Mouse (Mus musculus): ENCODE measurements at regions not wholly inside any gene's neighbourhood (a gene's known extent, or its start where the extent isn't known, plus 50 kb on each side); places are given as distances from the start of the nearest gene placed in this dataset.

DNA sequence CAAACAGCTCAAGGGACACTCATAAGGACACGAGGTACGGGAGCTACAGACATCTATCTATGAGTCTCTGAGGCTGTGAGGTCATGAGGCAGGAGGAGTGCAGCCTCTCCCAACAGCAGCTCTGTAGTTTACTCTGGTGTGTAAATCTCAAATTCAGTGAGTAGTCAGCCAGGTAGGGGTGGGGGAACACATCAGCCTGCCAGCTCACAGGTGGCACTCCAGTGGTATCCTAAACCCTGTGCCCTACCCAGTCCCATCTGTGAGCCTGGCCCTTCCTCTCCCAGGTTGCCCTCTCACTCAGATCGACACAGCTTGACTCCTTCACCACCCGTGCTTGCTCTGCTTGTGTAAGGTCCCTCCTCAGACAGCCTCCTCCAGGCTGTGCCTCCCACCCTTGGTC, 202.2 kb downstream of the Sipa1l2 start:
- DNase-seq, result no peak

DNA sequence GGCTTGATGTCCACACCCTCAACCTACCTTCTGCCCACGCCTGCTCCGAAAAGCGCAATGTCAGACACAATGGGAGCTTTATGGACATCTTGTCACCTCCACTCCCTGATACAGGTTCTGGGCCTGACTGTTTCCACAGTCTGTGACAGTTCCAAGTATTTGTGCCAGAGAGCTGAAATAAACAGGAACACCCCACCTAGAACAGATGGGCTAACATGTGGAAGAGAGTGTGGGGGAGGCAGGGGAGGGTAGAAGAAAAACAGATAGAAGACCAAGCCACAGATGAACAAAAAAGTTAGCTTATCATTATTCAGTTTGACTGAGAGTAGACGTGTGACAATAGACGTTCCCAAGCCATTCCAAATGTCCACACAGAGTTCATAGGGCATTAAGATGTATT, 204.6 kb downstream of the Sipa1l2 start:
- no peak for DNase-seq

DNA sequence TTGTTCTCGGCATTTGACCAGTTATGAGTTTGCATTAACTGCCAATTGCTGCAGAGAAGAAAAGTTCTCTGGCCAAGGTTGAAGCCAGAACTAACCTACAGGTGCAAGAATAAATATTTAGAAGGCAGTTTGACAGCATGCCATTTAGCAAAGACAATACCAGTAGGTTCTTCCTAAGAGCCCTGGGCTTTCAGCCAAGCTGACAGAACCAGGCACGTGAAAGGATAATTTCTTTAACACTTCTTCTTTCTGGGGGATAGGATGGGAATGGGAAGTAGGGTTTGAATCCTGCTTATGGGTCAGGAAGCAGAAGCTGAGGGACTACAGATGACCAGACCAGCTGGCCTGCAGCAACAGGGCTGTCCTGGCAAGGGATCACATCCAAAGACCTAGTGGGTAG, 210.2 kb downstream of the Sipa1l2 start:
- DNase-seq, result no peak

DNA sequence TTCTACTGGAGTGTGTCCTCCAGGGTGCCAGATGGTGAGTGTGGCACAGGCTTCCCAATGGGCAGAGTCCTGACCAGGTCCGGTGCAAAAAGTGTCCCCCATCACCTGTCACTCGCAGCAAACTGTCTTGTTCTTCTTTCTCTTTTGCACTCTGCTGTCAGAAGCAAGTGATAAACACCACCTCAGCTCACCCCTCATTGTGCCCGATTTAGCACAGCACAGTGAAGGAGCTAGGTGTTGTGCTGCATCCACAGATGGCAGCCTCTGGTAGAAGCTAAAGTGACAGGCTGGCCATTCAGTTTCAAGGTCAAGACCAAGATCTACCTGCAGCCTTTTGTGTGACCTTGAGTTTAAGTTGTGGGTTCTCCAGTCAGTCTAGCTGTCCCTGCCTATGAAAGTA, 211.8 kb downstream of the Sipa1l2 start:
- DNase-seq, result no peak

DNA sequence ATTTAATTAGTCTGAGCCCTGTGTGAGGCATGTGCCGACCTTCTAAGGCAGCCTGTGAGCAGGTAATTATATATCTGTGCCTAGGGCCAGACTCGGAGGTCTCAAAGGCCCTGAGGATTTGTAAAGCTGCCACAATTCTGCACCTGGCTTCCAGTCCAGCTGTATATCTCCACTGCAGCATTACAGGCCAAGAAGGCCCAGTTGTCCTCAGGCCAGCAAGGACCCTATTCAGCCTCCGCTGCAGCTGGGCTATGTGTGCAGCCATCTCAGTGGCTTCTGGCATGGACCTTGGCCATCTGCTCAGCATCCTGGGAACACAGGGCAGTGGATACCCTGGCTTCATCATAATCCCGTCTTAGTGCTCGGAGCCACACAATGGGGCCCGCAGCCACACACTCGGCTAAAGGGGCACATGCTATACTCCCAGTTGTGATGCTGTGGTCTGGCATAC, 214.5 kb downstream of the Sipa1l2 start:
- DNase-seq, result no peak

DNA sequence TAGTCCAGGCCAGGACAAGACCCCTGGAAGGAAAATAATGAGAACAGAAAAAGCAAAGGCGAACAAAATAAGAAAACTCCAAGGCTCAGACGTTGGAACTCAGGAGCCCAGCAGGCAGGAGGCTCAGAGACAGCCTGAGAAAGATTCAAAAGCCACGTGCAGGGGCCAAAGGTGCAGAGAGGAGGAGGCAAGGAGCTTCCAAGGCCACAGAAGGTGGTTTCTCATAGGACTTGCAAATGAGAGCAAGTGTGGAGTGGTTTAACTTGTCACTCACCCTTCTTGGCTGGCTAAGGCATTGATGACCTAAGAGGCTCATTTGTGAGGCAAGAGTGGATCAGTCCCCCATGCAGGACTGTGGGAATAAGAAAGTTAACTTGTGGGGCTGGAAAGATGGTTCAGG, 217.3 kb downstream of the Sipa1l2 start:
- DNase-seq, result no peak

DNA sequence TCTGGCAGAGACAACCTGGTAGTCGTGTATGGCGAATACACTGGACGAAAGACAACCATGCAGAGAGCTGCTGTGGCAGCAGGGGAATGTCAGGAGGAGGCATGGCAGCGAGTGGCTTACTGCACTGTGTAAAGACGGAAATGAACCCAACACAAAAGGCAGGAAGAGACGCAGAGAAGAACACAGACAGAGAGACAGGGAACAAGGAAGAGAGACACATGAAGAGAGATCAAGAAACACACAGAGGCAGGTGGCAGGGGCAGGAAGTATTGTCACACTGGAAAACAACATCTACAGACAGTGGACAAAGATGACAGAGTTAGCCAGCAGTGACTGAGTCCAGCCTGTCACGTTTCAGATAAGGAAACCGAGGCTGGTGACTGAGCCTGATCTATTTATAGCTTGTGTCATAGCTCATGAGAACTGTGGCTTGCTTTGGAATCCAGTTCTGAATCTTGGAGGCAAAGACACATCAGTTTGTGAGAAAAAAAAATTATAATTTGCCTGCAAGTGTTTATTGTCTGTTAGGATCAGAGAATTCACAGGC, 218.0 kb downstream of the Sipa1l2 start:
- no peak for DNase-seq

DNA sequence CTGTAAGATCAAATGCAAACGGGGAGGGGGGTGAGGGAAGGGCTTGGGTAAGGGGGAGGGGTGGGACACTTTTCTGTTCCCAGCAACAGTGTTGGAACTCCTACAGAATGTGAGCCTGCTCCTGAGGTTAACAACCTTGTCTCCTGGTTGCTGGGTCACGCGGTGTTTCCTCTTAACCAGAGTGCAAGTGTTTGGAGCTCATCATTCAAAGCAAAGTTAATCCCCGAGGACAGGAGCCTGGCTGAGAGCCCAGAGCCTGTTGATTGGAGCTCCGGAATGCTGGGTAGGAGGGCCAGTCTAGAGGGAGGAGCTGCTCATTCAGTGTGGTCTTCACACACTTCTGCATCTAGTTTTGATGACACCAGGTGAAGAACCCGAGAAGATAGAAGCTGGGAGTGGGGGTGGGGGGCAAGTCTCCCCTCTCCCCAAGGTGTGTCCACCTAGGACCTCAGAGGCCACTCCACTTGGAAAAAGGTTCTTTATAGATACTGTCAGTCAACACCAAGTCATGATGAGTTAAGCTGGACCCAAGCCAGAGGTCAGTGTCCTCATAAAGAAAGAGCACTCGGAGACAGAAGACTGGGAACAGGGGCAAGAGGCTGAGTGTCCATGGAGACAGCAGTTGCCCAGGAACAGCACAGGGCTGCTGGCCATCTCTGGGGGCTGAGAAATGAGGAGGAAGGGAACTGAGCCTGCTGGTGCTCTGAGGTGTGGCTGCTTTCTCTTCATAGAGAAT, 220.2 kb downstream of the Sipa1l2 start:
- peak; percentile 49 for DNase-seq

DNA sequence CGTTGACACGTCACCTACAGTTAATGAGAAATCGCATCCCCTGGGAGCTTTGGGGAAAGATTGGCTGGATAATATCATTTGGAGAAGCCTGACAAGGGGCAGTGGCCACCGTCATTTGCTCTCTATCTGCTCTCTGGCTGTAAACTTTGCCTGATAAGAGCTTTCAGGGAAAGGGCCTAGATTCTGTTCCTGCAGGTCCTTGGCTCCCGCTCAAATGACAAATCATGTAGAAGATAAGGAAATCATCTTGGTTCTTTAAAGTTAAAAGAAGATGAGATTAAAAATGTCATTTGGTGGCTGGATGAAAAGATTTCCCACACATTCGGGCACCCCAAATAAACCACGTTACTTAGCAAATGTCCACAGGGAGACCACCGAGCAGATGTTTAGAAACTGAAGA, 223.4 kb downstream of the Sipa1l2 start:
- no peak for DNase-seq

DNA sequence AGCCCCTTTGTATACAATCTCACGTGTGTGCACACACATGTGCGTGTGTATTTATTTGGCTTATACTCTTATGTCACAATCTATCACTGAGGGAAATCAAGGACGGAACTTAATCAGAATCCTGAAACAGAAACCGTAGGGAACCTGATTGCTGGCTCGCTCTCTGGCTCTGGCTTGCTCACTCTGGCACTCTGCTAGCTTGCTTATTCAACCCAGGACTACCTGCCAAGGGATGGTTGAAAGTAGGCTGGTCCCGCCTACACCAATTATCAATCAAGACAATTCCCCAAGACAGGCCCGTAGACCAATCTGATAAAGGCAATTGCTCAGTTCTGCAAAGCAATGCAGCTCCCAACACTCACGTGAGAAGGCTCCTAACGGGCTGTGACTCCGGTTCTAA, 224.0 kb downstream of the Sipa1l2 start:
- no peak for DNase-seq

DNA sequence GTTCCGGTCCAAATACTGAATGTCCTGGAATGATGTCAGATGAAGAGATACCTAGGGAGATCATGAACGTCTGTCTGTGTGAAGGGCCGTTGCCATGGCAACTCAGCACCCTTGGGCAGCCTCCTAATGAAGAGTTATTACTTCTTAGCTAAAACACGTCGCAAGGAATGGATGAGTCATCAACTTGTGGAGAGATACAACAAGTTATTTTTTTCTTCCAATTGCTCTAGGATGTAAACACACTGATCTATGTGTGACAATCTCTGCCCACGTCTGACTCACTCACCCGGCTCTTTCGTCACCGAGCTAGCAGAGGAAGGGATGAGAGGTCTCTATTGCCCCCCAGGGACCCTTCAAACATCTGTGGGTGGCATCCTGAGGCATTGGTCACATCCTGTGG, 225.7 kb downstream of the Sipa1l2 start:
- DNase-seq, result no peak

DNA sequence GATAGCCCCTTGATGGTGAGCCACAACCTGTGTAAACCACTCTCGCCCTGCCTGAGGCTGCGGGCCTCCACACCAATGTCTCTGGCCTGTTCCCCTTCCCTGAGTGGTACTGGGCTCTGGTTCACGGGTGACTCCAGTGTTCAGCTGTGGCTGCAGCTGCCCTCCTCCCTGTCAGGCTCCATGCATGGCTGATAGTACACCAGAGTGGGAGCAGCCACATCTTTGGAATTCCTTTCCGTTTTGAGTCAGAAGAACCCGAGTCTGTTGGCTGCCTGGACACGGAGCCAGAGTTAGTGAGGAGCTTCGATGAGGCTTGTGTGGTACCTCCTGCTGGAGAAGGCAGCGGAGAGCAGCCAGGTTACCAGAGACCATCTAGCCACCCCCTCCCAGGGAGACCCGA, 227.1 kb downstream of the Sipa1l2 start:
- no peak for DNase-seq

DNA sequence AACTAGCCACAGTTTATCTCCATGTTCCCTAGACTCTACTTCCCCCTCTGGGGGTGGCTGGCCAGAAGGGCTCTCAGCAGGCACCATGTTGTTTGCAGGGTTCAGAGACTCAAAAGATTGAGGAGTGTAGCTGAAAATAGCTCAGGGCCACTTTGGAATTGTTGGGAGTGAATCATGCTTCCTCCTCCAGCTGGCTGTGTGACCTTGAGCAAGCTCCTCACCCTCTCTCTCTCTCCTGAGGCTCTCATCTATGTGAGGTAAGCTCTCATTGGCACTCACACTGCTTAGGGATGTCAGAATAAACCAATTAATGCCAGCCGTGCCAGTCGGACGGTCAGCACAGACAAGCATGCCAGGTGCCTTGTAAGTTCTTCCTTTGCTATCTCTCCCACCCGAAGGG, 228.0 kb downstream of the Sipa1l2 start:
- no peak for DNase-seq

DNA sequence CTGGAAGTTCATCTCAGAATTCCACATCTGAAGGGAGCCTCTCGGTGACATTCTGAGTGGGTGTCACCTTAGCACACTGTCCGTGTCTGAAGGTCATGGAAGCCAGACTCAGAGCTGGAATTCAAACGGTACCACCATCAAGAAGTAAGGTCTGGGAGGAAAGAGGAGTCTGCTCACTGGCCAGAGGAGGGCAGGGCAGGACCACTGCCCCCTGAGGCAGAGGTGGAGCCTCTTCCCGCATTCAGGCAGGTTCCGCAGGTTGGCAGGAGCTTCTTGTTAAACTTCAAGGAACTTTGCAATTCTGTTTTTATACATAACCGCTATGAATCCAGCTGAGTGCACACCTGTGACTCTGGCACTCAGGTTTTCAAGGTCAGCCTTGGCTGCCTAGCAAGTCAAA, 231.4 kb downstream of the Sipa1l2 start:
- peak; percentile 13 for DNase-seq

DNA sequence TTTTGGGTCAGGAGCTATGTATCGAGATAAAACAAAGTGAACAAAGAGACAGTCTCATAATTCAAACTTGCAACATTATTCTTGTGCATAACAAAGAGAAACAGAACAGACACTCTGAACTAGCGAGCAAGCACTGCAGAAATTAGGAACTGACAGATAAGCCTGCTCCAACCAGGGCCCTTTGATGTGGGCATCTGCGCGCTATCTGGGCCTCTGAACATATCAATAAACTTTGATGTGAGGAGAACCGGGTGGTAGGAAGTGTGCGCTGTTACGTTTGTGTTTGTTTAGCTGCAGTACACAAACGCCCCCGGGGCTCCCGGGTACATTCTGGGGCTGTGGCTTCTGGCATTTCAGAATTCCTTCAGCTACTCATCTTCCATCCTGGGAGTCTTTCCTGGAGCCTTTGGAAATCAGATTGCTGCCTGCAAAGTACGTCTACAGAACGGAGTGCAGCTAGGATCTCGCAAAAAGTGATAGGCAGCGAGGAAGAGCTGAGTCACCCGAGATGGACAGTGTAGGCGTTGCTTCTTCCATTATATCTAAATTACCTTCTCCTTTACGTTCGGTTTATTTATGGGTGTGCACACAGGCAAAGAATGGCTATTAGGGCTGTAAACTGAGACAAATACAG, 232.0 kb downstream of the Sipa1l2 start:
- DNase-seq, result peak; percentile 9

DNA sequence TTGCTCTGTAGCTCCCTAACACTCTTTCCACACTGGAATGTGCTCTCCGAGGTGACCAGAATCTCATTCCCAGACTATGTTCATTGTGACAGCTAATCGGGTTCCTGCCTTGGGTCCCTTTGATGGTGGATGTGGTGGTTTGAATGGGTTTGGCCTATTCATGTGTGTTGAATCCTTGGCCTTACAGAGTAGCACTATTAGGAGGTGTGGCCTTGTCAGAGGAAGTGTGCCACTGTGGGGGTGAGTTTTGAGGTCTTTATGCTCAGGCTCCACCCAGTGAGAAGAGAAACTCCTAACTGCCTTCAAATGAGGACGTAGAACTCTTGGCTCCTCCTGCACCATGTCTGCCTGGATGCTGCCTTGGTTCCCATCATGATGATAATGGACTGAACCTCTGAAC, 232.8 kb downstream of the Sipa1l2 start:
- DNase-seq, result no peak

DNA sequence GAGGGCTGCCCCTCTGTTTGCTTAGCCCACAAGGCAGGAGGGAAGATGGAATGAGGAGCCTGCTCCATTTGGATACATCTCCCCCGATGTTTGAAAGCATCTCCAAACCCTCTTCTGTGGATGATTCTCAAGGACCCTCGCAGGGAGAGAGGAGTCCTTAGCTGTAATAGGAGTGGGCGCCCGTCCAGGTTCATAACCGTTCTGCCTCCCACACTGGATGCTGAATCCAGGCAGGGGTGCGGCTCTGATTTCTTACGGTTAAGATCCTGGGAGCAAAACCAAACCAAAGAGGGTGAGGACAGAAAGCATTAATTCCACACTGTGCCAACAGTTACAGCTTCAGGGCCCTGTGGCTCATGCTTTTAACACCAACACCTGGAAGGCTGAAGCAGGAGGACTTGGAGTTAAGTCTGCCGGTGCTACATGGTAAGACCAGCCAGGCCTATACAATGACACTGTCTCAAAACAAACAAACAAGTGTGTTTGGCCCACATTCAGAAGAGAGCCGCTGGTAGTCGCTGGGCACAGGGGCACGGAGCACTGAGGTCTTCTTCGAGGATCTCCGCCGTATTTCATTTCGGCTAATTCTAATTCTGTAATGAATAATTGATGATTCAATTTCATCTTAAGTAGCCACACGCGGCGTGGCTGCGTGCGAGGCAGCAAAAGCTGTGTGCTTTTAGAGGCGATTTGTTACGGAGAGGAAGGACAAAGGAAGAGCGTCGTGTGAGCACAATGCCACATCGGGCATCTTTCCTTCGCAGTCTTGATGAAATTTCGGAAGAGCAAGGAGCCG, 233.8 kb downstream of the Sipa1l2 start:
- no peak for DNase-seq

DNA sequence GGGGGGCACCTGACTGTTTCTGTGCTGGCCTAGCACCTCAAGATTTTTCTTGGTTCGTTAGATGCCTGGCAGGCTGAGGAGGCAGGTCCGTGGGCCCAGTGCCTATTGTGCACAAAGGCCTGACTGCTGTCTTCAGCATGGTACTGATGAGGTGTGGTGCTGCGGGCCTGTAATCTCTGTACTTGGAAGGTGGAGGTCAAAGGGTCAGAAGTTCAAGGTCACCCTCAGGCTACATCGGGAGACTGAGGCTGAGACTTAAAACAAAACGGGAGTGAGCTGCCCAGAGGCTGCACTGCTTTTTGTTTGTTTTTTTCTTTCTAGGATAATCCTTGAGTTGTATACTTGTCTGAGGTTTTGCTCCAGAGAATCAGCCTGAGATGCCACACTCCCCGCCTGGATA, 234.4 kb downstream of the Sipa1l2 start:
- no peak for DNase-seq

DNA sequence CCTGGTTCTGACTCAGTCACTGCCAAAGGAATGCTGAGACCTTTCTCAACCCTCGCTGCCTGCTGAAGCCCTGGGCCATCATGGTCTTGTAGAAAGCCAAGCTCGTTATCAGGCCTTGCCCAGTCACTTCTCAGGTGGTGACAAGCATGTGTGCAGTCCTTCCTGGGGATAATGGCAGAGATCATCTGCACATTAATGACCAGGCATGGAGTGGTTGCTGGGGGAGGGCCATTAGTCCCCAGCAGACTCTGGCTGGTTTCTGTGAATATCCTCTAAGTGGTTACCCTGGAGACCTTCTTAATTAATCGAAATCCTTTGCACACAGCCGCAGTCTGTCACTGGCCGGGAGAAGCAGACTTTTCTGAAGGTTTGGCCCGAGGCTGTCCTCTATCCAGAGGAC, 239.0 kb downstream of the Sipa1l2 start:
- no peak for DNase-seq

DNA sequence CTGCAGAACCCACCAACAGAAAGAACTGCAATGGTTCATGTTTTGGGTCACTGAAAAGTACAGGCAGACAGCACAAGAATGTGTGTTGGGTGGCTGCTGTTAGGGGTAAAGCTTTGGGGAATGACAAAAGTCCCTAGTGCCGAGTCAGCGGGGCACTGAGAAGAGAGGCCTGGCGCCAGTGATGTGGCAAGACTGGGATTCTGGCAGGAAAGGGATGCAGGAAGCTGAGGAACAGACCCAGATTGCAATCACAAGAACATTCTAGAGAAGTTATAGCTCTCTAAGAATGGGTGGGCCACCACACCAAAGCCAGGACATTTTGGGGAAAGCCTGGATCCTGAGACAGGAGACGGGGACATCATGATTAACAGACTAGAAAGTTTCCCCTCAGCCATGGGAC, 241.0 kb downstream of the Sipa1l2 start:
- DNase-seq, result no peak

DNA sequence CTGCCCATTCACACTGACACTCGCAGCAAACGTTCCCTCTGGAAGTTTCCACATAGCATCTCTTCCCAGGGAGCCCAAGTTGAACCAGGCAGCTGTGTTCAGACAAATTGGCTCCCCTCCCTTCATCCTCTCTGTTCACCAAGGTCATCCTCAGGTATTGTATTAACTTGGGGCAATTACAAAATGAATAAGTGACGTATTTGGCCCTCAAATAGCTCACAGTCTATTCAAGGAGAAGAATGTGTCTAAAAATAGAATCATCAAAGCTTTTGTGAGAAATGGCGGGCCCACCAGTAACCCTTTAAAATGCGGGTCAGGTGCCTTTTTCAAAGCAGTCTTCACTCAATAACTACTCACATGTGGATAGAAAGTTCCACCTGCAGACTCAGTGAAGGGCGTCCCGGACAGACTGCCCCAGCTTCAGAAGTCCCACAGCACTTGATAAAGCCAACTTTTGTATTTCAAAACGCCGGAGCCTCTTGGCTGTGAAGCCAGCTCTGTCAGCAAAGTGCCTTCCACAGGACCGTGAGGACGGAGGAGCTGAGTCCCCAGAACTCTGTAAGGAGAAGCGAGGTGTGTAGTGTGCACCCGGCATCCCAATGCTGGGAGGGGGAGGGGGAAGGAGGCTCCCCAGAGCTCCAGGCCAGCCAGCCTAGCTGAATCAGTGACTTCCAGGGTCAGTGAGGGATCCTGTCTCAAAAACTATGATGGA, 241.9 kb downstream of the Sipa1l2 start:
- no peak for DNase-seq

DNA sequence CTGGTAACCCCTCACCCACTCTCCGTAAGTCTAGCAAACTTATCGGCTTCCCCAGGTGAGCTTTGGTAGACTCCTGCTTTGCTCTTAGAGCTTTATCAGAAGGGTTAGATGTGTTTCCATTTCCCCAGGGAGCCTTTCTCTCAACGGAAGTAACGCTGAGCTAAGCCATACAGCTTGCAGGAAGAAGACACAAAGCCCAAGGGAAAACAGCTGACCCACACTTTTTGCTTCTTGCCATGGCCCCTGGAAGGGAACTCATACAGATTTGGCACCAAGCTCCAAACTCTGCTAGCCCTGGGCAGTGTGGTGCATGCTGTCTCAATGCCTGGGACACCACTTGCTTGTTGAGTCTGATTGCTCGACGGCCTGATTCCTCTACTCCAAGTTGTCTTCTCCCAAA, 242.6 kb downstream of the Sipa1l2 start:
- no peak for DNase-seq

DNA sequence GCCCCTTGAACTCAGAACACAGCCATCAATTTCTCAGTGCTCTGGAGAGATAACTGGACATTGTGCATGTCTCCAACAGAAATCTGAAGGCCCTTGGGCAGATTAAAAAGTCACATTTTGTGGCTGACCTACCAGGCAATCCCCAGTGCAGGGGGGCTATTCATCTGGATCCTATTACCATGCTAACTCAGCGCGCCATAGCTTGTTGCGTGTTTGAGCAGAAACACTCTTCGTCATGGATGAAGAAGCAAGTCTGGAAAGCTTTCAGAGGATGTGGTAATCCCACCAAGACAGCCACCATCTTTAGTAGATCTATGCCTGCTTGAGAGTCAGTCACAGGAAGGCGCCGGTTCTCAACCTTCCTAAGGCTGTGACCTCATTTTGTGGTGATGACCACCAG, 243.9 kb downstream of the Sipa1l2 start:
- no peak for DNase-seq
